Mouse (Mus musculus): ENCODE results near the gene Wdfy2. TPM values are rescaled to one million over a fixed set of nuclear protein-coding genes. Genes with fewer than 3 reads are reported as not detected.

The Wdfy2 gene
- total and polyA plus RNA-seq, 3 experiments: 2.7 to 4.1 TPM; not detected in 1

- peak; percentile 46 for DNase-seq (ENCODE audit: low read depth, low spot score)
- Histone ChIP-seq H3K4me3 (ENCODE audit: control insufficient read depth in 1 of 2, insufficient read depth in 1 of 2, low read depth in 2 of 2, low read length in 2 of 2) (no peak overlapping the region), H3K79me2 (ENCODE audit: control insufficient read depth, insufficient read depth, low read length, poor library complexity) (no peaks in the 10 kb centered on the region), H3K36me3 (ENCODE audit: control insufficient read depth in 1 of 2, insufficient read depth in 2 of 2, low read length in 2 of 2) (no peaks in the 10 kb centered on the region), H3K9ac (ENCODE audit: control insufficient read depth, low read depth, low read length, poor library complexity, severe bottlenecking) (no peak overlapping the region), H3K27me3 (ENCODE audit: control insufficient read depth in 1 of 2, insufficient read depth in 2 of 2, low read length in 2 of 2) (peaks cover 0 to 2% of the 10 kb centered on the region in 2 experiments; a peak in 3 of 4 replicates), H3K4me1 (ENCODE audit: control insufficient read depth in 1 of 2, insufficient read depth in 2 of 2, low read length in 2 of 2) (no peaks in the 10 kb centered on the region), H3K9me3 (replicated peaks; ENCODE audit: insufficient read depth, low read length) (no peaks in the 10 kb centered on the region), H3K27ac (ENCODE audit: control insufficient read depth, low read depth, low read length) (no peak overlapping the region)
- TF ChIP-seq NELFE (IDR thresholded peaks at IDR 0.05; ENCODE audit: low read depth, low read length) (no peak), BHLHE40 (IDR thresholded peaks at IDR 0.05; ENCODE audit: borderline replicate concordance, low read depth, low read length) (no peak), CHD1 (IDR thresholded peaks at IDR 0.05; ENCODE audit: low read depth, low read length) (no peak), POLR2AphosphoS2 (IDR thresholded peaks at IDR 0.05; ENCODE audit: low read length) (no peak), POLR2AphosphoS5 (IDR thresholded peaks at IDR 0.05; ENCODE audit: borderline replicate concordance, low read depth, low read length) (no peak), CTCF (IDR thresholded peaks at IDR 0.05 in 2 of 3, conservative IDR thresholded peaks at IDR 0.05 in 1 of 3; ENCODE audit: control insufficient read depth in 1 of 3, insufficient read depth in 1 of 3, low read depth in 2 of 3, low read length in 3 of 3, poor library complexity in 1 of 3, severe bottlenecking in 1 of 3) (no peak), ZC3H11A (IDR thresholded peaks at IDR 0.05; ENCODE audit: low read depth, low read length) (no peak), MEF2A (IDR thresholded peaks at IDR 0.05; ENCODE audit: extremely low read depth, insufficient replicate concordance, low read depth, low read length, poor library complexity, severe bottlenecking) (no peak), ZKSCAN1 (IDR thresholded peaks at IDR 0.05; ENCODE audit: low read depth, low read length) (no peak), E2F4 (IDR thresholded peaks at IDR 0.05; ENCODE audit: borderline replicate concordance, low read depth, low read length) (no peak), GABPA (IDR thresholded peaks at IDR 0.05; ENCODE audit: low read depth, low read length) (no peak), MYB (IDR thresholded peaks at IDR 0.05; ENCODE audit: low read depth, low read length) (no peak), MAZ (IDR thresholded peaks at IDR 0.05; ENCODE audit: low read depth, low read length) (no peak)
Measured at GRCm38 (mm10) chr14:62812765-62813164, 24.7 kb upstream of the Wdfy2 start.

GRCm38 (mm10) chr14:62814567-62814966 is 22.9 kb upstream of the Wdfy2 start:
- TF ChIP-seq ETS1 (IDR thresholded peaks at IDR 0.05; ENCODE audit: low read depth, low read length): no peak
- no peak for TF ChIP-seq MAX (IDR thresholded peaks at IDR 0.05; ENCODE audit: low read length)

GRCm38 (mm10) chr14:62816827-62817226 is 20.7 kb upstream of the Wdfy2 start:
- no peak overlapping the region for H3K9ac ChIP-seq (ENCODE audit: control insufficient read depth, low read depth, low read length, poor library complexity, severe bottlenecking)
- no peak for DNase-seq (ENCODE audit: low read depth, low spot score)
- H3K4me3 ChIP-seq (ENCODE audit: control insufficient read depth in 1 of 2, insufficient read depth in 1 of 2, low read depth in 2 of 2, low read length in 2 of 2): no peak overlapping the region
- no peaks in the 10 kb centered on the region for H3K36me3 ChIP-seq (ENCODE audit: control insufficient read depth in 1 of 2, insufficient read depth in 2 of 2, low read length in 2 of 2)
- no peaks in the 10 kb centered on the region for H3K4me1 ChIP-seq (ENCODE audit: control insufficient read depth in 1 of 2, insufficient read depth in 2 of 2, low read length in 2 of 2)
- TF ChIP-seq MEF2A (IDR thresholded peaks at IDR 0.05; ENCODE audit: extremely low read depth, insufficient replicate concordance, low read depth, low read length, poor library complexity, severe bottlenecking) (no peak), NELFE (IDR thresholded peaks at IDR 0.05; ENCODE audit: low read depth, low read length) (no peak), SIN3A (IDR thresholded peaks at IDR 0.05; ENCODE audit: low read length) (no peak), POLR2AphosphoS5 (IDR thresholded peaks at IDR 0.05; ENCODE audit: borderline replicate concordance, low read depth, low read length) (no peak), UBTF (IDR thresholded peaks at IDR 0.05; ENCODE audit: borderline replicate concordance, insufficient read depth, low read depth, low read length) (no peak), NRF1 (IDR thresholded peaks at IDR 0.05; ENCODE audit: insufficient read depth, low read depth, low read length, poor library complexity, severe bottlenecking) (no peak), TBP (IDR thresholded peaks at IDR 0.05; ENCODE audit: low read depth, low read length) (no peak), CTCF (IDR thresholded peaks at IDR 0.05 in 2 of 3, conservative IDR thresholded peaks at IDR 0.05 in 1 of 3; ENCODE audit: control insufficient read depth in 1 of 3, insufficient read depth in 1 of 3, low read depth in 2 of 3, low read length in 3 of 3, poor library complexity in 1 of 3, severe bottlenecking in 1 of 3) (no peak), MAX (IDR thresholded peaks at IDR 0.05; ENCODE audit: low read length) (no peak), KAT2A (conservative IDR thresholded peaks at IDR 0.05; ENCODE audit: low read depth, low read length) (no peak), USF2 (IDR thresholded peaks at IDR 0.05; ENCODE audit: borderline replicate concordance in 1 of 2, insufficient read depth in 1 of 2, low read depth in 1 of 2, low read length in 2 of 2) (no peak)
- peaks cover 0 to 2% of the 10 kb centered on the region in 2 experiments; a peak in 3 of 4 replicates for H3K27me3 ChIP-seq (ENCODE audit: control insufficient read depth in 1 of 2, insufficient read depth in 2 of 2, low read length in 2 of 2)
- H3K9me3 ChIP-seq (replicated peaks; ENCODE audit: insufficient read depth, low read length): no peaks in the 10 kb centered on the region
- no peaks in the 10 kb centered on the region for H3K79me2 ChIP-seq (ENCODE audit: control insufficient read depth, insufficient read depth, low read length, poor library complexity)
- H3K27ac ChIP-seq (ENCODE audit: control insufficient read depth, low read depth, low read length): no peak overlapping the region

More at GRCm38 (mm10) chr14:62814567-62814966, 22.9 kb upstream of the Wdfy2 start:
- H3K36me3 ChIP-seq (ENCODE audit: control insufficient read depth in 1 of 2, insufficient read depth in 2 of 2, low read length in 2 of 2): no peaks in the 10 kb centered on the region
- no peak overlapping the region for H3K9ac ChIP-seq (ENCODE audit: control insufficient read depth, low read depth, low read length, poor library complexity, severe bottlenecking)
- H3K27me3 ChIP-seq (ENCODE audit: control insufficient read depth in 1 of 2, insufficient read depth in 2 of 2, low read length in 2 of 2): peaks cover 0 to 2% of the 10 kb centered on the region in 2 experiments; a peak in 3 of 4 replicates
- H3K4me1 ChIP-seq (ENCODE audit: control insufficient read depth in 1 of 2, insufficient read depth in 2 of 2, low read length in 2 of 2): no peaks in the 10 kb centered on the region
- no peak overlapping the region for H3K27ac ChIP-seq (ENCODE audit: control insufficient read depth, low read depth, low read length)
- no peak overlapping the region for H3K4me3 ChIP-seq (ENCODE audit: control insufficient read depth in 1 of 2, insufficient read depth in 1 of 2, low read depth in 2 of 2, low read length in 2 of 2)
- no peaks in the 10 kb centered on the region for H3K79me2 ChIP-seq (ENCODE audit: control insufficient read depth, insufficient read depth, low read length, poor library complexity)
- H3K9me3 ChIP-seq (replicated peaks; ENCODE audit: insufficient read depth, low read length): no peaks in the 10 kb centered on the region
- DNase-seq (ENCODE audit: low read depth, low spot score): no peak

All from MEL (cell line).